Mouse (Mus musculus) intestine, embryonic 16.5 days (tissue): Measurements from ENCODE around the gene Fbxl17. TPM values are rescaled to one million over a fixed set of nuclear protein-coding genes. Genes with fewer than 3 reads are reported as not detected.

Experiments used
- ATAC-seq: fragments of 200-750 bp; cut with Nextera tagmentation; 2 replicates; pipeline ENCODE4 v1.8.0; 2017; ENCODE audit warnings: moderate TSS enrichment, moderate library complexity
- H3K27ac ChIP-seq: fragments of 300-500 bp; sonication (generic); 2 replicates; pipeline ENCODE4 v1.5.1; 2014; ENCODE audit warnings: mild to moderate bottlenecking, low read length
- H3K27me3 ChIP-seq: fragments of 300-500 bp; sonication (generic); replicated peaks from 2 replicates; pipeline ENCODE4 v1.6.1; 2014; ENCODE audit warnings: low read length, control low read depth, mixed read lengths; ENCODE audit not compliant: control insufficient read depth, insufficient read depth
- H3K36me3 ChIP-seq: fragments of 300-500 bp; sonication (generic); 2 replicates; pipeline ENCODE4 v1.6.1; 2014; ENCODE audit warnings: low read length, control low read depth; ENCODE audit not compliant: control insufficient read depth, insufficient read depth
- H3K4me1 ChIP-seq: fragments of 300-500 bp; sonication (generic); 2 replicates; pipeline ENCODE4 v1.6.1; 2014; ENCODE audit warnings: low read length, control low read depth, mixed read lengths; ENCODE audit not compliant: control insufficient read depth, insufficient read depth
- H3K4me2 ChIP-seq: fragments of 300-500 bp; sonication (generic); 2 replicates; pipeline ENCODE4 v1.6.1; 2014; ENCODE audit warnings: low read depth, low read length, control low read depth
- H3K4me3 ChIP-seq: fragments of 300-500 bp; sonication (generic); 2 replicates; pipeline ENCODE4 v1.5.1; 2014; ENCODE audit warnings: mild to moderate bottlenecking, low read length
- H3K9ac ChIP-seq: fragments of 300-500 bp; sonication (generic); 2 replicates; pipeline ENCODE4 v1.6.1; 2014; ENCODE audit warnings: low read depth, low read length
- H3K9me3 ChIP-seq: fragments of 300-500 bp; sonication (generic); 2 replicates; pipeline ENCODE4 v1.6.1; 2016; ENCODE audit warnings: low read length, control low read depth; ENCODE audit not compliant: control insufficient read depth
- WGBS: fragments of 180-500 bp; shearing (Covaris S2); extraction: QIAGEN DNeasy Blood & Tissue Kit; methylation state at CpG from one replicate; pipeline ENCODE4 v1.1.7; 2014; 5-methylcytosine and 5-hydroxymethylcytosine counted together
- polyA plus RNA-seq: library from polyadenylated mRNA; unstranded; fragments of >200 nt; fragmentation: Nextera tagmentation; extraction: Ambion mirVana; gene quantifications from 2 replicates; pipeline ENCODE4 v1.2.1, GENCODE M21; 2015

Fbxl17 gene
- polyA plus RNA-seq, 1 experiment from 2014 or later: 2.3 TPM

GRCm38 (mm10) chr17:63498717-63499635, 841 bp downstream of the Fbxl17 start:
- Histone ChIP-seq H3K4me2 (peak overlapping the region; percentile 84), H3K4me1 (peaks cover 22% of the 10 kb centered on the region), H3K27ac (peak overlapping the region; percentile 98), H3K9me3 (no peaks in the 10 kb centered on the region), H3K4me3 (peak overlapping the region; percentile 92), H3K9ac (peak overlapping the region; percentile 99), H3K27me3 (no peaks in the 10 kb centered on the region), H3K36me3 (no peaks in the 10 kb centered on the region)
- ATAC-seq: peak; percentile 69
- 1% methylated on average over 61 of the region's 90 CpGs for WGBS

DNA sequence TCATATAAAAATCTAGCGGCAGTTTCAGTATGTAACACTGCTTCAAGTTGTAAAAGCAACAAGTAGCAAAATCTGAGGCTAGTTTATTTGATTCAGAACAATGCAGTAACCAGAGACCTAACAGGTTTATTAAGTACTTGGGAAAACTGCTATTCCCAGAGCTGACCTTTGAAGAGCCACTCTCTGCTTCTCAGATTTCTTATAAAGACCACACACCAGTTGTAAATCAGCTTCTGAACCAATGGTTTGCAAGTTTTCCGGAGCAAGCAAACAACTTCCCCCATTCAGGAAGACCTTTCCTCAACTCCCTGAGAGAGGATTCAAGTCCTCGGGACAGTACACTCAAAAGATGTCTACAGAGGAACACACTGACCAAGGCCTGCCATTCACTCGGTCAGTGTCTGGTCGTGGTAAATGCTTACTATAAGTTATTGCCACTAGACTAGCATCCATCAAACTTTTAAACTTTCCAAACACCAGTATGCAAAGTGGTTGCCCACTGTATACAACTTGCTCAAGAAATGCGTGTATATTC, 1.6 kb downstream of the Fbxl17 start:
- ATAC-seq: no peak
- Histone ChIP-seq H3K9ac (peak overlapping the region; percentile 99), H3K36me3 (no peaks in the 10 kb centered on the region), H3K4me2 (peak overlapping the region; percentile 84), H3K9me3 (no peaks in the 10 kb centered on the region), H3K27ac (no peak overlapping the region), H3K4me3 (peak overlapping the region; percentile 92), H3K27me3 (no peaks in the 10 kb centered on the region), H3K4me1 (peaks cover 24% of the 10 kb centered on the region)
- WGBS: 16% methylated on average over 6 of the region's 6 CpGs

DNA sequence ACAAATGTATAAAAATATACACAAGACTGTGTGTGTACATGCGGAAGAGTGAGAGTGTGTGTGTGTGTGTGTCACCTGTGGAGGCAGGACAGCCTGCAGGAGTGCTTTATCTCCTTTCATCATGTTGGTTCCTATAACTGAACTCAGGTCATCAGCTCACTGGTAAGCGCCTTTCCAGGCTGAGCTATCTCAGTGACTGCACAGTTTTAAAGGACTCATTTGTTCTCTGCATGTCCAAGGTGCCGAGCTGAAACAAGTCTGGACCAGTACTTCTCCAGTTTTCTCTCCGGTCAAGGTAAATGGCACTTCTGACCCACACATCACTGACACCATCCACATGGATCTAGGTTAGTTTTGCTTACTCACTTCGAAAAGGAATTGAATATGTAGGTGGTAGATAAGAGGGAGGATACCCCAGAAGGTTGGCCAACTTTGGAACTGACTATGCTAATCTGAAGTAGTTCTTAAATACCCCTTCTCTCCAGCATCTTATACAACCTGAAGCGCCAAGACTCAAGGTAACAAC, 2.5 kb downstream of the Fbxl17 start:
- Histone ChIP-seq H3K4me2 (peak overlapping the region; percentile 84; the same call in 1 of the 2 replicates), H3K27ac (no peak overlapping the region), H3K9me3 (no peaks in the 10 kb centered on the region), H3K36me3 (no peaks in the 10 kb centered on the region), H3K9ac (no peak overlapping the region), H3K27me3 (no peaks in the 10 kb centered on the region), H3K4me1 (peaks cover 24% of the 10 kb centered on the region), H3K4me3 (no peak overlapping the region)
- 79% methylated on average over 6 of the region's 6 CpGs for WGBS
- no peak for ATAC-seq

DNA sequence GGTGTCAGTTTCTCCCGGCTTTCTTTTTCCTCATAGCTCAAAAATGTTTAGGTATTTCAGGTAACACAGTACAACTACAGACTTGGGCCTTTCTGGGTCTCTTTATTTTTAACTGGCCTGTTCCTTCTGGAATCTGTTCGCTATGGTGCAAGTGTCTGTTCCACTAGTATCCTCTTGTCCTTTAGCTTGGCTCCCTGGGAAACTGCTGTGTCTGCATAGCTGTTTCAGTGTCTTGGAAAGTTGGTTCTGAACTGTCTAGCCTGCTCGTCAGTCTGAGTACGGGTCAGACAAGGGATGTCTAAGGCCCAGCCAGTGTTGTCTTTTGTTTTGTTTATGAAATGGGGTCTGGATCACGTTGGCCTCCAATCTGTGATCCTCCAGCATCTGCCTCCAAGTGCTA, 3.7 kb downstream of the Fbxl17 start:
- WGBS: 57% methylated on average over 5 of the region's 5 CpGs
- H3K4me2 ChIP-seq: no peak overlapping the region
- no peaks in the 10 kb centered on the region for H3K36me3 ChIP-seq
- H3K9me3 ChIP-seq: no peaks in the 10 kb centered on the region
- no peak overlapping the region for H3K27ac ChIP-seq
- peaks cover 24% of the 10 kb centered on the region for H3K4me1 ChIP-seq
- H3K9ac ChIP-seq: no peak overlapping the region
- no peak overlapping the region for H3K4me3 ChIP-seq
- H3K27me3 ChIP-seq: no peaks in the 10 kb centered on the region
- ATAC-seq: no peak

- 62% methylated on average over 7 of the region's 7 CpGs for WGBS
Observed at GRCm38 (mm10) chr17:63493876-63494580, 5.8 kb downstream of the Fbxl17 start.

DNA sequence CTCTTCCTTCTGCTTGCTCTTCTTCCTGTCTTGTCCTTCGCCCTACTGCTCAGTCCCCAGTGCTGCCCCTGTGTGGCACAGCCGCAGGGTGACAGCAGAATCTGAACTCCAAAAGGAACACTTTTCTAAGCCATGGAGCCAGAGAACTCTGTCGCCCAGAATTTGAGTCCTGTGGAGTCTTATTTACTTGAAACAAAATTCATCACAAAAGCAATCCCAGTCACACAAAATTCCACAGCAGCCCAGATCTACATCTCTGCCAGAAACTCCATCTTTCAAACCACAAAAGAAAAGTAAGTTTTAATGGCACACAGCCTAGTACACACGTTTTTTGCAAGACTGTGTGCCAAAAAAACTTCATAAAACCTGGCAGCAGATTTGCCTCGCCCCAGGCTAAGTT, 6.5 kb downstream of the Fbxl17 start:
- no peaks in the 10 kb centered on the region for H3K27me3 ChIP-seq
- peak overlapping the region; percentile 3; the same call in 1 of the 2 replicates for H3K27ac ChIP-seq
- H3K9me3 ChIP-seq: no peaks in the 10 kb centered on the region
- peaks cover 16% of the 10 kb centered on the region for H3K4me1 ChIP-seq
- 39% methylated on average over 5 of the region's 5 CpGs for WGBS
- no peak overlapping the region for H3K4me2 ChIP-seq
- H3K4me3 ChIP-seq: no peak overlapping the region
- H3K36me3 ChIP-seq: no peaks in the 10 kb centered on the region
- 0 out of 2 replicates have a peak, but pooled peaks have one; percentile 39 for ATAC-seq
- no peak overlapping the region for H3K9ac ChIP-seq

More at GRCm38 (mm10) chr17:63493876-63494580, 5.8 kb downstream of the Fbxl17 start:
- Histone ChIP-seq H3K9ac (no peak overlapping the region), H3K9me3 (no peaks in the 10 kb centered on the region), H3K4me2 (no peak overlapping the region), H3K36me3 (no peaks in the 10 kb centered on the region), H3K4me3 (no peak overlapping the region), H3K27me3 (no peaks in the 10 kb centered on the region), H3K27ac (no peak overlapping the region), H3K4me1 (peaks cover 17% of the 10 kb centered on the region)
- ATAC-seq: no peak

- peak; percentile 41 for ATAC-seq
- Histone ChIP-seq H3K4me1 (peaks cover 15% of the 10 kb centered on the region), H3K9ac (no peak overlapping the region), H3K4me2 (no peak overlapping the region), H3K9me3 (no peaks in the 10 kb centered on the region), H3K4me3 (no peak overlapping the region), H3K27me3 (no peaks in the 10 kb centered on the region), H3K36me3 (no peaks in the 10 kb centered on the region), H3K27ac (peak overlapping the region; percentile 3; the same call in 1 of the 2 replicates)
- WGBS: 63% methylated on average over 8 of the region's 8 CpGs
Observed at GRCm38 (mm10) chr17:63492665-63493273, 7.0 kb downstream of the Fbxl17 start.

- no peak for ATAC-seq
- no peaks in the 10 kb centered on the region for H3K36me3 ChIP-seq
- no peak overlapping the region for H3K4me2 ChIP-seq
- WGBS: 84% methylated on average over 4 of the region's 4 CpGs
- no peak overlapping the region for H3K27ac ChIP-seq
- no peak overlapping the region for H3K4me3 ChIP-seq
- no peaks in the 10 kb centered on the region for H3K27me3 ChIP-seq
- H3K9ac ChIP-seq: no peak overlapping the region
- H3K4me1 ChIP-seq: peaks cover 5% of the 10 kb centered on the region; the same call in 1 of the 2 replicates
- H3K9me3 ChIP-seq: no peaks in the 10 kb centered on the region
Observed at GRCm38 (mm10) chr17:63489525-63489924, 10.3 kb downstream of the Fbxl17 start.
